Mouse (Mus musculus) C2C12 (cell line): ENCODE data around the gene Myo9b. TPM values are rescaled to one million over a fixed set of nuclear protein-coding genes. Genes with fewer than 3 reads are reported as not detected.

ENCODE experiments used
- H3K27me3 ChIP-seq: one replicate; pipeline ENCODE4 v1.6.1; 2011; ENCODE audit not compliant: control insufficient read depth, insufficient read depth, insufficient read length
- H3K36me3 ChIP-seq: one replicate; pipeline ENCODE4 v1.6.1; 2011; ENCODE audit not compliant: control insufficient read depth, insufficient read depth
- H3K4me3 ChIP-seq: one replicate; pipeline ENCODE4 v1.5.1; 2011; ENCODE audit warnings: mild to moderate bottlenecking, control low read depth; ENCODE audit not compliant: poor library complexity, insufficient read depth, severe bottlenecking
- H3K79me2 ChIP-seq: one replicate; pipeline ENCODE4 v1.6.1; 2011; ENCODE audit not compliant: control insufficient read depth, insufficient read depth
- H3K79me3 ChIP-seq: one replicate; pipeline ENCODE4 v1.6.1; 2011; ENCODE audit warnings: low read depth, control low read depth
- H3ac ChIP-seq: one replicate; pipeline ENCODE3; 2011; ENCODE audit warnings: low read depth; ENCODE audit not compliant: control insufficient read depth, insufficient read length
- CEBPB ChIP-seq: IDR thresholded peaks from one replicate; pipeline ENCODE4 v1.6.1; 2011; ENCODE audit warnings: low read depth, mild to moderate bottlenecking, control low read depth, moderate library complexity
- CTCF ChIP-seq: IDR thresholded peaks from one replicate; pipeline ENCODE4 v1.5.1; 2011; ENCODE audit not compliant: control insufficient read depth, insufficient read depth, insufficient read length
- FOSL1 ChIP-seq: IDR thresholded peaks from one replicate; pipeline ENCODE4 v1.8.0; 2011; ENCODE audit warnings: mild to moderate bottlenecking, low read length; ENCODE audit not compliant: poor library complexity, insufficient read depth, severe bottlenecking
- MAX ChIP-seq: IDR thresholded peaks from one replicate; pipeline ENCODE4 v1.6.1; 2011; ENCODE audit warnings: mild to moderate bottlenecking, control low read depth
- MYOD1 ChIP-seq: IDR thresholded peaks from one replicate; pipeline ENCODE4 v1.6.1; 2011; ENCODE audit warnings: low read depth; ENCODE audit not compliant: control insufficient read depth, insufficient read length
- MYOG ChIP-seq: IDR thresholded peaks from one replicate; pipeline ENCODE4 v1.6.1; 2011; ENCODE audit not compliant: control insufficient read depth, insufficient read length; ENCODE audit errors: extremely low read depth
- USF1 ChIP-seq: IDR thresholded peaks from one replicate; pipeline ENCODE4 v1.6.1; 2011; ENCODE audit warnings: low read depth, mild to moderate bottlenecking, control low read depth, moderate library complexity
- polyA plus RNA-seq: library from polyadenylated mRNA; unstranded; fragments of >200 nt; fragmentation: generic; extraction: Trizol; gene quantifications from one replicate; pipeline ENCODE4 v1.2.1, GENCODE M21; 2012; ENCODE audit warnings: missing spikeins

The Myo9b gene
- polyA plus RNA-seq, 1 experiment = 53.6 TPM

DNA sequence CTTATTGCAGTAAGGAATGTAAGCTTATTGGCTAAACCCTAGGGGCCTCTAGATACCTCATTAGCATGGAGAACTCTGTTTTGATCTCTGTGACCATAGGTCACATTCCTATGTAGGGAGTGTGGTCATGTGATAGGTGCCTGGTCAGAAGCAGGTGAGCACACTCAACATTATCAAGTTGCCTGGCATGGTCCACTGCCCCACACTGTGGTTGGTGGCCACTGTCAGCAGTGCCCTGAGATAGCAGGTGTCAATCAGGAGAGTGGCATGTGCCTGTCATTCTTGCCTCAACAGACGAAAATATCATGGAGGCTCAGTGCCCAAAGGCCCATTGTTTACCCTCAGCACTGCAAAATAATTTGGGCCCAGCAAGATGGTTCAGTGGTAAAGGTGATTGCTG lies 33.5 kb downstream of the Myo9b start:
- TF ChIP-seq MYOG = no peak
- no peak for TF ChIP-seq MYOD1
- TF ChIP-seq CTCF = no peak
- no peak for TF ChIP-seq MAX
- TF ChIP-seq FOSL1 = no peak
- TF ChIP-seq USF1 = no peak
- no peak for TF ChIP-seq CEBPB
- H3ac ChIP-seq = no peak overlapping the region
- peaks cover 73% of the 10 kb centered on the region for H3K79me2 ChIP-seq
- H3K36me3 ChIP-seq = peaks cover 27% of the 10 kb centered on the region
- no peaks in the 10 kb centered on the region for H3K27me3 ChIP-seq
- no peak overlapping the region for H3K4me3 ChIP-seq
- H3K79me3 ChIP-seq = peaks cover 14% of the 10 kb centered on the region

DNA sequence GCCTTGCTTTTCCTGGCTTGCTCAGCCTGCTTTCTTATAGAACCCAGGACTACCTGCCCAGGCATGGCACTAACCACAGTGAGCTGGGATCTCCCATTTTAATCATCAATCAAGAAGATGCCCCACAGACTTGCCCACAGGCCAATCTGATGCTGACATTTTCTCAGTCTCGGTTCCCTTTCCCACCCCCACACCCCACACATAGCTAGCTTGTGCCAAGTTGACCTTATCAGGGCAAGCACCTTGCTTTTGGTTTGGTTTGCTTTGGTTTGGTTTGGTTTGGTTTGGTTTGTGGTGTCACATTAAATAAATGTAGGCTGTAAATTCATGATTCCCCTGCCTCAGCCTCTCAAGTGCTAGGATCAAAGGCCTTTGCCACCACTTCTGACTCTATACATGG lies 34.9 kb downstream of the Myo9b start:
- Histone ChIP-seq H3ac (no peak overlapping the region), H3K79me3 (peaks cover 14% of the 10 kb centered on the region), H3K36me3 (peaks cover 22% of the 10 kb centered on the region), H3K79me2 (peaks cover 75% of the 10 kb centered on the region), H3K27me3 (no peaks in the 10 kb centered on the region), H3K4me3 (no peak overlapping the region)
- TF ChIP-seq MYOD1 (no peak), MAX (no peak), USF1 (no peak), MYOG (no peak), FOSL1 (no peak), CEBPB (no peak), CTCF (no peak)

DNA sequence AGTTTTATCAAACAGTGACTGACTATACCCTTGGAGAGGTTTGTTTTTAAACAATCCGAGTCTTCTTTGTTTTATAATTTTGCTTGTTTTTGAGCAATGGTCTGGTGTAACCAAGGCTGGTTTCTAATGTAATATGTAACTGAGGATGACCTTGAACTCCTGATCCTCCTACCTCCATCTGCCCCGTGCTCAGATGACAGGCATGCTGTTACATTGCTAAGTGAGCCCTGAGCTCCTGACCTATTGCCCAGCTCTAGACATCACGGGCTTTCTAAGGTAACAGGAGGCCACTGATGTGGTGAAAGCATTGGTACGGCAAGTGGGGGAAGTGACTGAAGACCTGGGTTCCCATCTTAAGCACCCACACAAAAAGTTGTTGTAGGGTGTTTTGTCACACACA lies 35.4 kb downstream of the Myo9b start:
- peaks cover 74% of the 10 kb centered on the region for H3K79me2 ChIP-seq
- TF ChIP-seq MAX = no peak
- no peak for TF ChIP-seq MYOG
- TF ChIP-seq MYOD1 = no peak
- no peak for TF ChIP-seq FOSL1
- TF ChIP-seq CTCF = no peak
- H3K27me3 ChIP-seq = no peaks in the 10 kb centered on the region
- peaks cover 14% of the 10 kb centered on the region for H3K79me3 ChIP-seq
- H3ac ChIP-seq = no peak overlapping the region
- H3K4me3 ChIP-seq = no peak overlapping the region
- peaks cover 19% of the 10 kb centered on the region for H3K36me3 ChIP-seq

- H3K36me3 ChIP-seq = peaks cover 6% of the 10 kb centered on the region
- TF ChIP-seq CEBPB (peak; percentile 42), MYOG (no peak)
- H3K4me3 ChIP-seq = no peak overlapping the region
- H3K27me3 ChIP-seq = no peaks in the 10 kb centered on the region
- peaks cover 31% of the 10 kb centered on the region for H3K79me3 ChIP-seq
- H3K79me2 ChIP-seq = peaks cover 78% of the 10 kb centered on the region
- H3ac ChIP-seq = no peak overlapping the region
These were observed 37.9 kb downstream of the Myo9b start for GRCm38 (mm10) chr8:71310446-71310845.

DNA sequence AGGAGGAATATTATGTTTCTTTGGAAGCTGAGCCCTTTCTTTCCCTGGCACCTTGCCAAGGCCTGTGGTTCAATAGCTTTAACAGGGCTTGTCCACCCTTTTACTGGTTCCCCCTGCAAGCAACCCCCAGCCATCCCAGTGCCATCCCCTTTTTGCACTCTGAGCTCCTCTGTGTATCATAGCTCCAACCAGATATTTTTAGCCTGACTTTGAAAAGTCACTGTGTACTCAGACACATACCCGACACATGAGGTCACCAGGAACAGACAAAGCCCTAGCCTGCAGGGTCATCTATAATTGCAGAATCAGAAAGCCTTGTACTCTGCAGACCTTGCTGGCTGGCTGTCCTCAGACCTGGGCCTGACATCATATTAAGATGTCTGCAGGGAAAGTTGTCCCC lies 40.2 kb downstream of the Myo9b start:
- H3K36me3 ChIP-seq = peaks cover 6% of the 10 kb centered on the region
- no peaks in the 10 kb centered on the region for H3K27me3 ChIP-seq
- peaks cover 33% of the 10 kb centered on the region for H3K79me3 ChIP-seq
- no peak overlapping the region for H3K4me3 ChIP-seq
- H3ac ChIP-seq = no peak overlapping the region
- H3K79me2 ChIP-seq = peaks cover 73% of the 10 kb centered on the region
- TF ChIP-seq MAX (peak; percentile 37), FOSL1 (no peak)

DNA sequence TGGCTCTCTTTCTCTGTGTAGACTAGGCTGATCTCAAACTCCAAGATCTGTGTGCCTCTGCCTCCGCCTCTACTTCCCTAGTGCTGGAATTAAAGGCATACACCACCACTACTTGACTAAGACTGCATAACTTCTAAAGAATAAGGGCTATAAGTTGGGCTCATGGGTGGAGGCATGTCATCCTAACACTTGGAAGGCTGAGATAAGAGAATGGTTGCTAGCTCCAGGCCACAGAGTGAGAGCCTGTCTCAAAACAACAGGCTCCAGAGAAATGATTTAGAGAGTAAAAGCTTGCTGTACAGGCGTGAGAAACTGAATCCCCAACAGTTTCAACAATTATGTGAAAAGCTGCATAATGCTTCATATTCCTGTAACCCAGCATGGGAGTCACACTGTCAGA lies 41.4 kb downstream of the Myo9b start:
- TF ChIP-seq CEBPB = no peak
- no peak for TF ChIP-seq MYOG
- no peak for TF ChIP-seq FOSL1
- peaks cover 61% of the 10 kb centered on the region for H3K79me2 ChIP-seq
- no peak overlapping the region for H3ac ChIP-seq
- H3K4me3 ChIP-seq = no peak overlapping the region
- H3K79me3 ChIP-seq = peaks cover 33% of the 10 kb centered on the region
- H3K27me3 ChIP-seq = no peaks in the 10 kb centered on the region
- H3K36me3 ChIP-seq = peaks cover 6% of the 10 kb centered on the region
